Comparison of ENCODE assay signal across 8 mouse cellular contexts in genomic region chr3:34231593-34232328, GRCm38 (mm10).
A peak's percentile ranks its signal among the peaks of the same experiment; 100 is the strongest.
DNase-seq lines count a peak whose midpoint lies in the region; ATAC-seq lines count a peak whose summit lies in the region.

No protein-coding gene starts in this region.

- no peaks in the 10 kb centered on the region for H3K9me3 ChIP-seq in forebrain, embryonic 15.5 days

- peak; percentile 92 for ATAC-seq in forebrain, embryonic 15.5 days (replicated peaks)

- H3K27ac ChIP-seq in forebrain, embryonic 15.5 days (replicated peaks), result 0 out of 2 replicates have a peak overlapping the region, but pooled peaks have one; percentile 28

- intact Hi-C loops in left cerebral cortex, postnatal 10 days (cut with DNase I), result loop anchor here (2.0 to 10.0 kb wide), 2 partner anchors 407 to 873 kb away; no protein-coding TSS in a partner anchor

- peaks cover 10% of the 10 kb centered on the region for H3K4me1 ChIP-seq in forebrain, embryonic 15.5 days

- peak; percentile 34 for DNase-seq in 3134 (ENCODE audit: extremely low read depth, insufficient read length, low spot score)
- DNase-seq in Muller cell, postnatal 12 days (ENCODE audit: inconsistent ontology term), result peak; percentile 58
- DNase-seq in left cerebral cortex, postnatal 10 days (ENCODE audit: extremely low spot score in 1 of 2, low spot score in 2 of 2), result peak; percentile 46 to 57
- DNase-seq in right cerebral cortex, adult 2 months (ENCODE audit: low spot score in 2 of 2), result peak; percentile 37 to 38
- DNase-seq in adrenal gland, postnatal 14 days, result no peak
- DNase-seq in heart, postnatal 4 days, result no peak
- DNase-seq in gastrocnemius, postnatal 10 days, result no peak

- 43% methylated on average over 9 of the region's 9 CpGs for WGBS in forebrain, embryonic 15.5 days

- H3K27me3 ChIP-seq in forebrain, embryonic 15.5 days, result no peaks in the 10 kb centered on the region

- no peaks in the 10 kb centered on the region for H3K36me3 ChIP-seq in forebrain, embryonic 15.5 days

- no peak overlapping the region for H3K4me3 ChIP-seq in forebrain, embryonic 15.5 days

- H3K4me2 ChIP-seq in forebrain, embryonic 15.5 days (replicated peaks), result no peak overlapping the region

- no peak overlapping the region for H3K9ac ChIP-seq in forebrain, embryonic 15.5 days (replicated peaks)

Comparison
In these comparisons a context has a peak if more than half of its experiments do, and no peak if none do; other contexts are left out.
1. DNase-seq: peak in 3134 (single experiment), Muller cell, postnatal 12 days (single experiment), left cerebral cortex, postnatal 10 days (2 of 2) and right cerebral cortex, adult 2 months (2 of 2); none in adrenal gland, postnatal 14 days (single experiment), heart, postnatal 4 days (single experiment) and gastrocnemius, postnatal 10 days (single experiment).